Mouse (Mus musculus): ENCODE measurements at regions not wholly inside any gene's neighbourhood (a gene's known extent, or its start where the extent isn't known, plus 50 kb on each side); places are given as distances from the start of the nearest gene placed in this dataset.

DNA sequence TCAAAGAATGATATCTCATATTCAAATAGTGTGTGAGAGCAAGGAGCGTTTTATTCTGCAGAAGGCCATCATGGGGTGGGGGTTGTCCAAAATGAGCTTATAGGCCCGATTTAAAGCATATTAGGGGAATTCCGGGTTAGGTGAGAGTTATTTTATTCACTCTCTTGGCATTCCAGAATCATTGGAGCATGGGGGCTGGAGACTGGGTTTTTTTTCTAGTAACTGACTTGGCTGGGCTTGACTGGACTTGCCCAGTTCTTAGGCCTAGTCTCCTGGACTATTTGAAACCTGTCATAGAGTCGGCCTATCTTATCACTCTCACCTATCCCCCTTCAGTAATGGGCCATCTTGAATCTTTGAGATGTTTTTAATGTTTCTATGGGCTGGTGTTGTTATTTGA is 52.9 kb upstream of the Fzd7 start:
- TF ChIP-seq POLR2A (IDR thresholded peaks at IDR 0.05; ENCODE audit: insufficient read depth, low read depth, low read length) = no peak
- no peak for TF ChIP-seq EP300 (IDR thresholded peaks at IDR 0.05; ENCODE audit: insufficient read depth, low read depth, low read length)
- TF ChIP-seq CTCF (IDR thresholded peaks at IDR 0.05) = no peak

Data from heart, adult 2 months (tissue).